Mouse (Mus musculus) common myeloid progenitor, adult 5-6 weeks (primary cell): ENCODE measurements around the gene Nol9. TPM values are rescaled to one million over a fixed set of nuclear protein-coding genes. Genes with fewer than 3 reads are reported as not detected.

ENCODE experiments used
- ATAC-seq: replicated peaks from 2 replicates; pipeline ENCODE4 v1.8.0; 2016; ENCODE audit warnings: low read depth, mild to moderate bottlenecking, moderate TSS enrichment, inconsistent platforms; ENCODE audit not compliant: poor library complexity, severe bottlenecking
- total RNA-seq: library from RNA; stranded (forward); fragments of 200-1000, 187-1606 nt; gene quantifications from 2 replicates; pipeline ENCODE4 v1.2.3, GENCODE M21; 2017

Nol9 gene
- 25.7 and 35.7 TPM in 2 replicates for total RNA-seq

- peak; percentile 83 for ATAC-seq
Observed at GRCm38 (mm10) chr4:152038985-152039830, at the start of gene Nol9. Gene Nol9, plus strand, starts transcription at chr4:152039321.

GRCm38 (mm10) chr4:151992091-151992490 lies 47.0 kb upstream of the Nol9 start:
- no peak for ATAC-seq

GRCm38 (mm10) chr4:151993035-151993434 lies 46.1 kb upstream of the Nol9 start:
- no peak for ATAC-seq

DNA sequence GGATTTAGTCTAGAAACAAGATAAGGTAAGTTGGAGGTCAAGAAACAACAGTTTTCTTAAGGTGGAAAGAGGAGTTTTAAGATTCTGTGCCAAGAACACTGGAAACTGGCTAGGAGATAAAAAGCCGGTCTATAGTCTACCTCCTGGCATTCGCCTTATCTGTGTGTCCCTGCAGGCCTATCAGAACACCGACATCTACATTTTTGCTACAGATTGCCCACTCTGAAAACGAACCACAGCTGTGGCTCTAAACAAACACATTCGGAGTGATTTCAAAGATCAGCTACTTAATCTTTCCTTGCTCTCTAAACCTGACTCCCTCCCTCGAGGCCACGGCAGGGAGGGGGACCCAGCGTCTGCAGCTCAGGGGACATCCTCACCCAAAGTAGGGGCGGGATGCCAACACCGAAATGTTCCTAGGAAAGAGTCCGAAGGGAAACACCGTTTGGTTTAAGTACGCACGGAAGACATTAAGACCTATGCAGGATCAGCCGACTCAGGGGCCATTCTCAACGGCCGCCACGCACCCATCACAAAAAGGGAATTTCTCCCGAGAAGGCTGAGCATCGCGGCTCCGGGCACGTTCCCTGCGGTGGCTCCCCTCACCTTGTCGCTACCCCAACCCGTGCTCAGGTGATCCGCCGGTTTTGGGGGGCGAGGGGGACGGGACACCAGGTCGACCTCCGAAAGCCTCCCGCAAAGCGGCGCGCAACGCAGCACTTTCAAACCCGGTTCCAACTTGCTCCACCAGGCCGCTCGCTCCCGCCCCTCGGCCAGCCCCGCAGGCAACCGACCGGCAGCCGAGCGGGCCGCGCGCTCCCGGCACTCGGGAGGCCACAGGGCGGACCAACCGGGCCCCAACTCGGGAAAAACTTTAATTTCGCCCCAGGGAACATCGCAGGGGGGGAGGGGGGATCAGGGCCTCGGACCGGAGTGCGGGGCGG lies 44.6 kb upstream of the Nol9 start:
- peak; percentile 20; the same call in 1 of the 2 replicates for ATAC-seq

DNA sequence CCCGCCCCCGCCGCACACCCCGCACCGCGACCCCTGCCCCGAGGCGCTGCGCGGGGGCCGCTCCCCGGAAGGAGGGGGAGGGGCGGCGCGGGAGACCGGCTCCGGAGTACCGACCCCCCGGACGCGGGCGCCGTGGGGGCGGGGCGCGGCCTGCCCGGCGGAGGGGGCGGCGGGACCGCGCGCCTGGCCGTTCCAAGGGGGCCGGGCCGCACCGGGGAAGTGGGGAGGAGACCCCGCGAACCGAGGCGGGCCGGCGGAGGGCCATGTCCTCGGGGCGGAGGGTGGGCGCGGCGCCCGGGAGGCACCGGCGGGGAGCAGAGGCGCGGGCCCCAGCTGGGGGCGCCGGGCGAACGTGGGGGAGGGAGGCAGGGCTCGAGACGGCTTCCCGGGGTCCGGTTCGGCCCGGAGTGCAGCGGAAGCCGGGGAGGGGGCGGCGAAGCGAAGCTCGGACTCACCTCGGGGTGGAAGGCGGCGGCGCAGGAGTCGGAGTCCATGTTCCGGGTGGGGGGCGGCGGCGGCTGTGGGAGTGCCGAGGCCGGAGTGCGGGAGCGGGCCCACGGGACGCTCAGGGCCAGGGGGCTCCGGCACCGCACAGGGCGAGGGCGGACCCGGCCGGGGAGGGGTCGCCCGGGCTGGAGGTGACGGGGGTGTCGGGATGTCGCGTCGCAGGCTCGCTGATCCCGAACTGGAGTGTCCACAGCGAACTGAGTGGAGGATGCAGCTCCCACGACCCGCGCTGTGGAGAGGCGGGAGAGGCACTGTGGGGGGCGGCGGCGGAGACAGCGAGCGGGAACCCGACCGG lies 43.5 kb upstream of the Nol9 start:
- ATAC-seq = no peak

- ATAC-seq = peak; percentile 89
Observed at GRCm38 (mm10) chr4:151996173-151996950, 42.8 kb upstream of the Nol9 start, which contains the start of gene Phf13. Gene Phf13, minus strand, starts transcription at chr4:151996258.

- ATAC-seq = no peak
Observed at GRCm38 (mm10) chr4:151996951-151997222, 42.2 kb upstream of the Nol9 start.

GRCm38 (mm10) chr4:151997701-151998100 lies 41.4 kb upstream of the Nol9 start:
- no peak for ATAC-seq

DNA sequence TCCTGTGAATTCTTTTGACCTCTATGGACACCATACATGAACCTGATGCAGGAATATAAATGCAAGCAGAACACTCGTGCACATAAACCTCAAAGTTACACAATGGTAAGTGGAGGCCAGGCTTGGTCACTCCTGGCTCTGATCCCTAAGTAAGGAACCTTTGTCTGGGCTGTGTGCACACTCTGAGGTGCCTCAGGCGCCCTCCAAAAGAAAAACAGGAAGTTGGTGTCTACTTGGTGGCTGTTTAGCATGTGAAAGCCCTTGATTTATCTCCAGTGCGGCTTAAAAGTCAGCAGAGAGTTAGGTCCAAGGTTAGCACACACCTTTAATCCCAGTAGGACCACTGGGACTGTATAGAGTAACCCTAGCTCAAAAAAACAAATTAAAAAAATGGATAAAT lies 39.6 kb upstream of the Nol9 start:
- peak; percentile 37 for ATAC-seq

- no peak for ATAC-seq
Observed at GRCm38 (mm10) chr4:152000906-152001305, 38.2 kb upstream of the Nol9 start.

DNA sequence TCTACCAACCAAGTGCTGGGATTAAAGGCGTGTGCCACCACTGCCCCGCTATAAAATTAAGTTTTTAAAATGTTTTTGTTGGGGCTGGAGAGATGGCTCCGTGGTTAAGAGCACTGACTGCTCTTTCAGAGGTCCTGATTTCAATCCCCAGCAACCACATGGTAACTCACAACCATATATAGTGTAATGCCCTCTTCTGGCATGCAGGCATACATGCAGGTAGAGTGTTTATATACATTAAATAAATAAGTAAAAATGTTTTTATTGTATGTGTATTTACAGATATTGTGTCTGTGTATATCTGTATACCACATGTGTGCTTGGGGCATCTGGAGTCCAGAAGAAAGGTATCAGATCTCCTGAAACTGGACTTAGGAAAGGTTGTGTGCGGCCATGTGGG lies 37.8 kb upstream of the Nol9 start:
- no peak for ATAC-seq

DNA sequence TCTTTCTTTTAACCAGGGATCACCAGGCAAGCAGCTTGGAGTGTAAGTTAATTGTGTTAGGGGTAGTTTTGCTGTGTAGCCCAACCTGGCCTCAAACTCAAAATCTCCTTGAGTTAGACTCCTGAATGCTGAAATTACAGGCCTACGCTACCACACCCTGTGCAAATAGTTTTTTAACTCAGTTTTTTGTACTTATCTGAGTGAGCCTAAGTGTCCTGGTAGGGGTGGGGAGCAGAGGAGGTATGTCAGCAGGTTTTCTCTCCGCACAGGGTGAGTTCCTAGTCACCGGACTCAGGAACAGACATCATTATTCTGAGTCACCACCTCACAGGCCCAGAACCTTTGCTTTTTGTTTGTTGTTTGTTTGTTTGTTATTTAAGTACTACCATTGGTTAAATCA lies 37.1 kb upstream of the Nol9 start:
- ATAC-seq = no peak

DNA sequence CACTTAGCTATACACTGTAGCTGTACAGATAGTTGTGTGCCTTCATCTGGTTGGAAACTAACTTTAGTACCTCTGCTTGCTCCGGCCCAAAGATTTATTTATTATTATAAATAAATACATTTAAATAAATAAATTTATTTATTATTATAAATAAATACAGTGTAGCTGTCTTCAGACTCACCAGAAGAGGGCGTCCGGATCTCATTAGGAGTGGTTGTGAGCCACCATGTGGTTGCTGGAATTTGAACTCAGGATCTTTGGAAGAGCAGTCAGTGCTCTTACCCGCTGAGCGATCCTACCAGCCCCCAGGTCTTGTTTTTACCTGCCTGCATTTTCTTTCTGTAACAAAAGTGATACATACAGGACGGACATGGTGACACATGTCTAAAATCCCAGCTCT lies 33.0 kb upstream of the Nol9 start:
- ATAC-seq = no peak

- ATAC-seq = no peak
Observed at GRCm38 (mm10) chr4:152006812-152007211, 32.3 kb upstream of the Nol9 start.

DNA sequence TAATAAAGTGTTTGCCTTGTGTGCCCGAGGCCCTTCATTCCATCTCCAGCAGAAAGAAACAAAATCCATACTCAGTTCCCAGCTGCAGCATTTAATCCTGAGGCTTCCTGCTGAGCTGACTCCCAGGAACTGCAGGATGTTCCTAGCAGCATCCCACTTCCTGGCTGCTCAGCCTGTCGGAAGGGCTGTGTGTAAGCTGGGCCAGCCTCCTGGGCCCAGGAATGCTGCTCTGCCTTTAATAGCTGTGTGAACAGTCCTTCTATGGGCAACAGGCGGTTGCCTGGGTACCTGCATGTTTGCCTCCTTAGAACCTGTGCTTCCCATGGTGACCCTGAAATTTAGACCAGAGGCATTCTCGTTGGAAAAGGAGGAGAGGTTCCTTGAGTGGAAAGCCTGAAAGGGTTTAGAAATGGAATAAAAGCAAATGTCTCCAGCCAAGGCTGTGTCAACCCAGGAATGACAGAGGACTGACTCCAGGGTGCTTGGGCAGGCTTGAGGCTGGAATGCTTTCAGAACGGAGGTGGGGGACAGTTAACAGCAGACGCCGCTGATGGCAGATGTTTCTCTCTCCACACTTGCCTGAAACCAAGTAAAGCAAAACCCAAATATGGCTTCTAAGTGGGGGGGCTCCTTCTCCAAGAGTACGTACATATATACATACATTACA lies 31.5 kb upstream of the Nol9 start:
- ATAC-seq = no peak

DNA sequence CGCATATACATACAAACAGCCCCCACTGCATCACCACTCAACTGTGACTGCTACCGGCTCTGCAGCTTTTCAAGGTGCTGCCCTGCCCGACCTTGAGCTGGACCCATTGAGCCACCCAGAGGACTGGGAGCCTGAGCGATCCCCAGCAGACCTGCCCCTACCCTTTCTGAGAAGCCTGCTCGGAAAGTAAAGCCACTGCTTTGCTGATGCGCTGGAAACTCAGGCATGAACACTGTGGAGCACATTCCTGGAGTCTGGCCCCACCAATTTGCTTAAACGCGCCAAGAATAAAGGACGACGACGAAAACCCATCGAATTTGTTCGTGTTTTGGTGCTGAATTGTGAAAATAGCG lies 31.0 kb upstream of the Nol9 start:
- ATAC-seq = no peak

DNA sequence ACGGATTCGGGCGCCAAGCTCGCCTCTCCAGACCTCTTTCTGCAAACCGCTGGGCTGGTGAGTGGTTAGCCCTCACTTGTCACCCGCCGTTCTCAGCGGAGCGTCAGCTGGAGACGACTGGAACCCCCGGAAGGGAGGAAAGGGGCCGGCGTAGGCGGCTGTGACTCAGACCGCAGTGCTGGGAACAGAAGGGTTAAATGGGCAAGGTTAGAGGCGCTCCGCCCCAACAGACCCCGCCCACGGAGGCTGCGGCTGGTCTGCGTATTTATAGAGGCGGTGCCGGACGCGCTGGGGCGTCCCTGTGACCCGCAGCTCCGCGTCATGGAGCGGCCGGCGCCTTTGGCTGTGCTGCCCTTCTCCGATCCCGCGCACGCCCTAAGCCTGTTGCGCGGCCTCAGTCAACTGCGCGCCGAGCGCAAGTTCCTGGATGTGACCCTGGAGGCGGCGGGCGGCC lies 30.5 kb upstream of the Nol9 start, which contains the start of gene Klhl21:
Klhl21 (plus strand) TSS at position 182 of the 454 bp plus-strand sequence.
- ATAC-seq = peak; percentile 80

DNA sequence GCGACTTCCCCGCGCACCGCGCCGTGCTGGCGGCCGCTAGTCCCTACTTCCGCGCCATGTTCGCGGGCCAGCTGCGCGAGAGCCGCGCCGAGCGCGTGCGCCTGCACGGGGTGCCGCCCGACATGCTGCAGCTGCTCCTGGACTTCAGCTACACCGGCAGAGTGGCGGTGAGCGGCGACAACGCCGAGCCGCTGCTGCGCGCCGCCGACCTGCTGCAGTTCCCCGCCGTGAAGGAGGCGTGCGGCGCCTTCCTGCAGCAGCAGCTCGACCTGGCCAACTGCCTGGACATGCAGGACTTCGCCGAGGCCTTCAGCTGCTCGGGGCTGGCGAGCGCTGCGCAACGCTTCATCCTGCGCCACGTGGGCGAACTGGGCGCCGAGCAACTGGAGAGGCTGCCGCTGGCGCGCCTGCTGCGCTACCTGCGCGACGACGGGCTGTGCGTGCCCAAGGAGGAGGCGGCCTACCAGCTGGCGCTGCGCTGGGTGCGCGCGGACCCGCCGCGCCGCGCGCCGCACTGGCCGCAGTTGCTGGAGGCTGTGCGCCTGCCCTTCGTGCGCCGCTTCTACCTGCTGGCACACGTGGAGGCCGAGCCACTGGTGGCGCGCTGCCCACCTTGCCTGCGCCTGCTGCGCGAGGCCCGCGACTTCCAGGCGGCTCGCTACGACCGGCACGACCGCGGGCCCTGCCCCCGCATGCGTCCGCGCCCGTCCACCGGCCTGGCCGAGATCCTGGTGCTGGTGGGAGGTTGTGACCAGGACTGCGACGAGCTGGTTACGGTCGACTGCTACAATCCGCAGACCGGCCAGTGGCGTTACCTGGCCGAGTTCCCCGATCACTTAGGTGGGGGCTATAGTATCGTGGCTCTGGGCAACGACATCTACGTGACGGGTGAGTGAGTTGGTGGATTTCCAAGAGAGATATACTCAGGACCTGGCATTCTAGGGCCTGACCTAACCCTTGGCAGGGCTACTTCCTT lies 29.8 kb upstream of the Nol9 start:
- ATAC-seq = no peak
